Mouse (Mus musculus): Measurements from ENCODE around the gene Gm10198. TPM values are rescaled to one million over a fixed set of nuclear protein-coding genes. Genes with fewer than 3 reads are reported as not detected.

Gm10198 gene
- polyA plus RNA-seq, 1 experiment from 2014 or later = not detected

DNA sequence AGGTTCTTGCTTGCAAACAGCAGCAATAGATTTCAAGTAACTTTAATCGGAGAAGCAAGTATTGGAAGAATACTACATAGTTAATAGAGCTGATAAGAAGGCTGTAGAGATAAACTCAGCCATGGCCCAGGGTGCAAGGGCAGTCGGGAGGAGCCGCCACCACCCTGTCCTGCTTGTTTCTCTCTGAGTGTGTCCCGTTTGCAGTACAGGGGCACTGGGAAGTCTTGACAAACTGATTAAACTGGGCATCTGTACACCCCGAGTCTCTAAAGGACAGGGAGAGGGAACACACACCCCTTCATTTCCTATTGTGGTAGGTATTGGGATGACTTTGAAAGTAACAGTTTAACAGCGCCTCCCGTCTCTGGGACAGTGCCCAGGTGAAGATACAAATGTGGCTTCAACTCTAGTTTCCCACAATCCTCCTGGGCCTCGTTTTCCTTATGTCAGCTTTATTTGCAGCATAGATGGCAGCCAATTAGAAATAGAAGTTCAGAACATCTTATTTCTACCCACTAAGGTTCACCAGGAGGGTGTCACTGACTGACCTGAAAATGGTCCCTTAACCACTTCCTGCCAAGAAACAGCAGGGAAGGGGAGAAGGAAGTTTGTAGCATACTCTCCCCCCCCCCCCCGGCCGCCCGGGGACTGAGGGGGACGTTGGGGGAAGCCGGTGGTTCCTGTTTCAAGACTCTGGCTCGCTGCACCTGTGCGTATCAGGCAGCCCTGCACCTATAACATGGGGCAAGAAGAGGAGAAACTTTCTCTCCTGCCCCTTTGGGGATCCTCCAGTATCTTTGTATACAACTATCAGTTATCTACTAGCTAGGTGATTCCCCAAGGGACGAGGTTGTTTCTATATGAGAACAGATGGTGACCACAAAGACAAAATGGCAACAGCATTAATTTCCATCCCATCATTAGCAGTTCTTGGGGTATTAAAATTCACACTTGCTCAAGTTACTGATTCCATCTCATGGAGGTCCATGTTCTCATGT lies 41.9 kb downstream of the Gm10198 start:
- H3K27me3 ChIP-seq (replicated peaks; ENCODE audit: insufficient read depth, low read length) = no peaks in the 10 kb centered on the region
- no peak for DNase-seq (ENCODE audit: low spot score)
- H3K4me2 ChIP-seq (replicated peaks; ENCODE audit: low read depth, low read length) = no peak overlapping the region
- no peaks in the 10 kb centered on the region for H3K36me3 ChIP-seq (ENCODE audit: insufficient read depth, low read length)
- 74% methylated on average over 16 of the region's 16 CpGs for WGBS
- peaks cover 2% of the 10 kb centered on the region; the same call in 1 of the 2 replicates for H3K9me3 ChIP-seq (ENCODE audit: low read length)
- TF ChIP-seq CTCF (IDR thresholded peaks at IDR 0.05) (no peak), EP300 (IDR thresholded peaks at IDR 0.05) (no peak)
- no peak overlapping the region for H3K4me3 ChIP-seq (ENCODE audit: low read depth, low read length)
- ATAC-seq = no peak
- no peaks in the 10 kb centered on the region for H3K4me1 ChIP-seq (ENCODE audit: insufficient read depth, low read depth, low read length)
- H3K9ac ChIP-seq (replicated peaks; ENCODE audit: low read depth) = no peak overlapping the region
- H3K27ac ChIP-seq (ENCODE audit: low read length) = no peak overlapping the region

DNA sequence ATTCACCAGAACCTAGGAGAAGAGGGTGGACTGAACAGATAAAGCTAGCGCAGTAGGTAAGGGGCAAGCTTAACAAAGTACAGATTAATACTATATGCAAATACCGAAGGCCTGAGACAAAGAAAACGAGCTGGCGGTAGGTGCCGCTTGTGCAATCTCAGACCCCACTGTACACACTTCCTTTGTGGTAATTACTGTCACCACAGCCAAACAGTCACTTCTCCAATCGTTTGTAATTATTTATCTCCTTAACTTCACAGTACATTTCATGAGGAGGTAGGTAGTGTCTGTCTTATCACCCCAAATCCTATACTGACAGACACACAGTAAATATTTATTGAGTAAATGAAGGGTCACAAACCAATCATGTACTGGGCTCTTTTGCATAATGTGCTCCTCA lies 47.7 kb downstream of the Gm10198 start:
- ATAC-seq (no peak), DNase-seq (ENCODE audit: low spot score) (peak; percentile 11)
- TF ChIP-seq EP300 (IDR thresholded peaks at IDR 0.05) (no peak), CTCF (IDR thresholded peaks at IDR 0.05) (no peak)
- Histone ChIP-seq H3K27me3 (replicated peaks; ENCODE audit: insufficient read depth, low read length) (no peaks in the 10 kb centered on the region), H3K9ac (replicated peaks; ENCODE audit: low read depth) (no peak overlapping the region), H3K4me1 (ENCODE audit: insufficient read depth, low read depth, low read length) (no peaks in the 10 kb centered on the region), H3K4me3 (ENCODE audit: low read depth, low read length) (no peak overlapping the region), H3K27ac (ENCODE audit: low read length) (no peak overlapping the region), H3K4me2 (replicated peaks; ENCODE audit: low read depth, low read length) (no peak overlapping the region), H3K9me3 (ENCODE audit: low read length) (peaks cover 2% of the 10 kb centered on the region; the same call in 1 of the 2 replicates), H3K36me3 (ENCODE audit: insufficient read depth, low read length) (no peaks in the 10 kb centered on the region)
- 71% methylated on average over 6 of the region's 6 CpGs for WGBS

Other genes starting within 250 kb of the Gm10198 start
- gene Gpbp1, start 102.7 kb upstream of the Gm10198 start, polyA plus RNA-seq (2015; fragmentation: Nextera tagmentation; extraction: Ambion mirVana) = 44.1 and 55.1 TPM in 2 replicates
- not detected in 2 replicates for gene Gm49496, start 42.8 kb upstream of the Gm10198 start, polyA plus RNA-seq (2015; fragmentation: Nextera tagmentation; extraction: Ambion mirVana)
- gene Mier3, start 88.2 kb downstream of the Gm10198 start, polyA plus RNA-seq (2015; fragmentation: Nextera tagmentation; extraction: Ambion mirVana) = 10.2 and 11.5 TPM in 2 replicates
- 16.6 and 18.0 TPM in 2 replicates for gene Map3k1, start 216.2 kb downstream of the Gm10198 start, polyA plus RNA-seq (2015; fragmentation: Nextera tagmentation; extraction: Ambion mirVana)